Mouse (Mus musculus) left cerebral cortex, adult 2 months (tissue): ENCODE measurements around the gene Serf2. TPM values are rescaled to one million over a fixed set of nuclear protein-coding genes. Genes with fewer than 3 reads are reported as not detected.
A peak's percentile ranks its signal among the peaks of the same experiment; 100 is the strongest.
"Not testable (repeated sequence)": the region's sequence is repeated elsewhere in the genome, so short reads cannot be mapped to it uniquely, and the experiment has no call there.

Source experiments
- DNase-seq, 2 experiments: peaks; one replicate each; pipeline ENCODE4 v3.0.0; 2021 to 2022; ENCODE audit warnings: low spot score in 2 of 2, mixed read lengths in 1 of 2; ENCODE audit errors: extremely low spot score in 1 of 2
- H3K27ac ChIP-seq: fragments of 200-600 bp; 2 replicates; pipeline ENCODE4 v1.8.1; 2022
- H3K4me3 ChIP-seq: fragments of 200-600 bp; 2 replicates; pipeline ENCODE4 v1.8.1; 2022
- CTCF ChIP-seq: fragments of 200-600 bp; IDR thresholded peaks from 2 replicates; pipeline ENCODE4 v1.8.1; 2022; ENCODE audit warnings: antibody characterized with exemption, mild to moderate bottlenecking, moderate library complexity
- intact Hi-C: fragments of 180-260 bp; cut with DNase I; formaldehyde crosslinking; loops from one replicate; pipeline ENCODE4 v1.15.1; 2025
- microRNA-seq, 2 experiments: library from miRNA; unstranded; fragments of <30 nt; microRNA quantifications; one replicate each; pipeline ENCODE4 v1.2.0; 2021
- total RNA-seq, 2 experiments: library from RNA; stranded (reverse); gene quantifications; 2 replicates each; pipeline ENCODE4 v1.2.3; 2021

Gene Serf2
- total RNA-seq, 2 experiments from 2014 or later, result 152 to 164 TPM

DNA sequence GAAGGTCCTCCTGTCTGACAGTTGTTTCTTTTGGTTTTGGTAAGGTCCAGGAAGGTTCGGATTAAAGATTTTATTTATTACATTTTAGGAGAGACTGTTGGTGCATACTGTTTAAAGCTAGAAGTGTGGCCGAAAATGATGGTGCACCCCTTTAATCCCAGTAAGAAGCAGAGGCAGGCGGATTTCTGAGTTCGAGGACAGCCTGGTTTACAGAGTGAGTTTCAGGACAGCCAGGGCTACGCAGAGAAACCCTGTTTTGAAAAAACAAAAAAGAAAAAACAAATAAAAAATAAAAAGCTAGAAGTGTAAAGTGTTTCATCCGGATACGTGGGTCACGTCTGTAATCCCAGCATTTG is 25.2 kb downstream of the Serf2 start:
- intact Hi-C loops, result loop anchor here (1.0 kb wide), 1 partner anchor 32 kb away; the partner anchor contains the start of genes Mfap1a and Wdr76
- TF ChIP-seq CTCF, result no peak
- DNase-seq, result no peak
- Histone ChIP-seq H3K4me3 (peak overlapping the region; percentile 63), H3K27ac (peak overlapping the region; percentile 44; the same call in 1 of the 2 replicates)

DNA sequence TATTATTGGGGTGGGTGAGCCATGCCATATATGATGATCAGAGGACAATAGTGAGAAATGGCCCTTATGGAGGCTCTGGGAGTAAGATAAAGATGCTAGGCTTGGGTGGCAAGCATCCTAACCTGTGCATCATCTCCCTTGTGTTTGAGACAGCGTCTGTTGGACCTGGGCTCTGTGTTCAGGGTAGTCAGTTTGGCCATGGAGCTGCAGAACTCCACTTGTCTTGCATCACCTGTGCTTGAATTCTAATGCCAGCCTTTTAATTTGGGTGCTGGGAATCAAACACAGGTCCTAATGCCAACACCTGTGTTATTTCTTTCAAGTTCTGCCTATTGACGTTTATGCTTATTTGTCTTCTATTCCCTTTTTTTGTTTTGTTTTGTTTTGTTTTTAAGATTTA is 26.3 kb downstream of the Serf2 start:
- intact Hi-C loops, DNase-seq, H3K27ac ChIP-seq, H3K4me3 ChIP-seq: not testable (repeated sequence)

DNA sequence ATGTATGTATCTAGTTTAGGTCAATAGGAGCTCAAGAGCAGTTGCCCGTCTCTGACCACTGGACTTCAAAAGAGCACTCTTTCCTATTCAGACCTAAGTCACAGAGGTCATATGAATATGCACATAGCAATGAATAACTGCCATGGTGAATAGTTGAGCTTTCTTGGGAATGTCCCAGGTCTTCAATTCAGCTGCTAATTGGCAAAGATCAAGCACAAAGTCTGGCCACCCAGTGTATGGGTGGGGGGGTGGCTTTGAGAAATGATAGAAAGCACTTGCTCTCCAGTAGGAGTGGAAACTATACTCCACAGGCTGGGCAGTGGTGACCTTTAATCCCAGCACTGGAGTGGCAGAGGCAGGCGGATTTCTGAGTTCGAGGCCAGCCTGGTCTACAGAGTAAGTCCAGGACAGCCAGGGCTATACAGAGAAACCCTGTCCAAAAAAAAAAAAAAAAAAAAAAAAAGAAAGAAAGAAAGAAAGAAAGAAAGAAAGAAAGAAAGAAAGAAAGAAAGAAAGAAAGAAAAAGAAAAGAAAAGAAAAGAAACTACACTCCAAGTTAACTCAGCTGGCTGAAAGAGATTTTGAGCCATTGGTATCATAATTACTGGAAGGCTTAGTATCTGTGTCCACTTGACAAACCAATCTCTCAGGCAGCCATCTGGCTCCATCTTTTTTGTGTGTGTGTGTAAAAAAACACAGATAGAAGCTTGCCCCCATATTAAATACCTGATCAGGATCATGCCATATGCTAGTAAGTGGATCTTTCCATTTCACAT is 28.7 kb downstream of the Serf2 start:
- intact Hi-C loops, result no loop called here
- H3K4me3 ChIP-seq, result no peak overlapping the region
- no peak for TF ChIP-seq CTCF
- H3K27ac ChIP-seq, result no peak overlapping the region
- DNase-seq, result no peak

DNA sequence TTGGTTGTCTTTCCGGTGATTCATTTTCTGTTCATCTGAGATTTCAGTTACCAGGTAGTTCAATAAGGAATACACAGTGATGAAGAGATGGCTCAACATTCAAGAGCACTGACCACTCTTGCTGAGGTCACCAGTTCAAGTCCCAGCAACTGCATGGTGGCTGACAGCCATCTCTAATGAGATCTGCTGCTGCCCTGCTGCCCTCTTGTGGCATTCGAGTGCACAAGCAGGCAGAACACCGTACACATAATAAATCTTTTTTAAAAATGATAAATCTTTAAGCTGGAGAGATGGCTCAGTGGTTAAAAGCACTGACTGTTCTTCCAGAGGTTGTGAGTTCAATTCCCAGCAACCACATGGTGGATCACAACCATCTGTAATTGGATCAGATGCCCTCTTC is 31.5 kb downstream of the Serf2 start:
- intact Hi-C loops, result no loop called here
- no peak for DNase-seq
- TF ChIP-seq CTCF, result peak; percentile 54
- Histone ChIP-seq H3K4me3 (no peak overlapping the region), H3K27ac (no peak overlapping the region)

DNA sequence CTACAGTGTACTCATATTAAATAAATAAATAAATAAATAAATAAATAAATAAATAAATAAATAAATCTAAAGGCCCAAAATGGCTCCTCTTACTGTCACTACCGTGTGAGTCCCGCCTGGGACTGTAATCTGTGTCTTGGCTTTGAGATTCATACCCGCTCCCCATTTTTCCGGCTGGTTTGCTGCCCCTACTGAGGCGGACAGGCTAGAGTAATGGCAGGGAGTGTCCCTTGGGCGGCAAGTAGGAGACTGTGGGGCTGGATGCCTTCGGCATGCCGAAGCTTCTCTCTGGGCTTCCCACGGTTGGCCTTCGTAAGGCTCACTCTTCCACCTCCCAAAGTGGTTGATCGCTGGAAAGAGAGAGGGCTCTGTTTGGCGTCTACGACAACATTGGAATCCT is 31.9 kb downstream of the Serf2 start:
- DNase-seq, intact Hi-C loops, H3K4me3 ChIP-seq, H3K27ac ChIP-seq: not testable (repeated sequence)

DNA sequence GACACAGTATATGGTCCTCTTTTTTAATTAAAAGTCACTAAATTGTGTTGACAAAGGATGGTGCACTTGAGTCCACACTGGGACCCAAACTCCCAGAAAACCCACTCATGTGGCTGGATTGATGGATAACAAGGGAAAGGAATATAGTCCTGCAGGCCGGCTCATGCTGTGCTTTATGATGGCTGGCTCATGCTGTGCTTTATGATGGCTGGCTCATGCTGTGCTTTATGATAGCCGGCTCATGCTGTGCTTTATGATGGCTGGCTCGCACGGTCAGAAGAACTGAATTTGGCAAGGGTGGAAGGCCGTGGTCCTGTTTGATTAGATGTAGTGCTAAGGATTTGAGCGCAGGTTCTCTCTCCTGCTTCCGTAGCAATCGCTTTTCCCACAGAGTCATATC is 34.6 kb downstream of the Serf2 start:
- intact Hi-C loops, result no loop called here
- no peak for TF ChIP-seq CTCF
- no peak overlapping the region for H3K27ac ChIP-seq
- DNase-seq, result no peak
- H3K4me3 ChIP-seq, result no peak overlapping the region

DNA sequence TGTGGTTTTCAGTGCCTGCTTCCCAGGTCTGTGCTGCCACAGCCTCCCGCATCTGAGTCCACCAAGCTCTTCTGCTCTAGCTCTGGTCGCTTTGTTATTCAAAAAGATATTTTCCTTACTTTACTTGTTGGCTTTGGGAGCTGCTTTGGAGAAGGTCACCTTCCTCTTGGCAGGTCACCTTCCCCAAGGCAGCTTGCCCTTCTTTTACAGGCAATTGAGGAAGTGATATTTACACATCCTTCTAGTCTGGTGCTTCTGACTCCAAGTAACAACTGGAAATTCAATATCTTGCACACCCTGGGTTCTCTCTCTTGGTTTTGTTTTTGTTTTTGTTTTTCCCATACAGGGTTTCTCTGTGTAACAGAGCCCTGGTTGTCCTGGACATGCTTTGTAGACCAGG is 35.4 kb downstream of the Serf2 start:
- H3K4me3 ChIP-seq, H3K27ac ChIP-seq, intact Hi-C loops, DNase-seq: not testable (repeated sequence)

DNA sequence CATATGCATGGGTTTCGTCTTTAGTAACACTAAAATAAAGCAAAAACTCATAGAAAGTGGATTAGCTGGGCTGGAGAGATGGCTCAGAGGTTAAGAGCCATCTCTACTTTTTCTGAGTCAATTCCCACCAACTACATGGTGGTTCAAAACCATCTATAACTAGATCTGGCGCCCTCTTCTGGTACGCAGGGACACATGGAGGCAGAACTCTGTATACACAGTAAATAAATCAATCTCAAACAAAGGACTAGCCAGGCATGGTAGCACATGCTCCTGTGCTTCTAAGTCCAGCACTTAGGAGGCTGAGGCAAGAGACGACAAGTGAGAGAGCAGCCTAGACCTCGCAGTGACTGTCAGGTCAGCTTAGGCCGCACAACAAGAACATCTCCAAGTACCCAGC is 52.6 kb downstream of the Serf2 start:
- DNase-seq, H3K27ac ChIP-seq, H3K4me3 ChIP-seq, intact Hi-C loops: not testable (repeated sequence)

DNA sequence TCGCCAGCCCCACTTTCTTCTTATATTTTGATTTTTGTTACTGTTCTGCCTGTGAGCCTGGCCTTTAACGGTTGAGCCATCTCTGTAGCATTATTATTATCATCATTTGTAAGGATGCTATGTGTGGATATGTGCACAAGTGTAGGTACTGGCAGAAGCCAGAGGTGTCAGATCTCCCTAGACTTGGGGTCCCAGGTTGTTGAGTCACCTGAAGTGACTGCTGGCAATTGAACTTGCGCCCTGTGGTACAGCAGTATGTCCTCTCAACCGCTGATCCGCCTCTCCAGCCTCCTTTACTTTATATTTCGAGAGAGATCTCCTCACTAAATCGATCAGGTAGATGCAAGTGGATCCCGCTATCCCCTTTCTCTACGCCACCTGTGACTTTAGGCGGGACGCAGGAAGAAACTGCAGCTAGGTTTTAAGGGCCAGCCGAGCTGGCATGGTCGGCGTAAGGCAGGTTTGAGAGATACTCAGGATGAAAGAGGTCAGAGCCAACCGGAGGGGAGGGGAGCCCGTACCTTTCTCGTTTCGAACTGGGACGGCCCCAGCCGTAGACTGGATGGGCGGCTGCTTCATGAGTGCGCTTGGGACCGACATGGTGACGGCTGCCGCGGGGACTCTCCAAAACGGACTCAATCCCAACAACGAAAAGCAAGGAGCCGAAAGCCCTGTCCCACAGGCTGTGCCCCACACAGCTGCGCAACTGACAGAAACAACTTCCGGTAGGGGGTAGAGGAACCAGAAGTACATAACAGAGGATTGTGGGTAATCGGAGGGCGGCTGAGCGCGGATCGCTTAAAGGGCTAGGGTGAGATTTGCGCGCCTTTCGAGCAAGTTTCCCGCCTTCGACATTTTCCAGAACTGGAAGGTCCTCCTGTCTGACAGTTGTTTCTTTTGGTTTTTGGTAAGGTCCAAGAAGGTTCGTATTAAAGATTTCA is 57.2 kb downstream of the Serf2 start, which contains the start of the genes Mfap1a and Wdr76:
Mfap1a (minus strand) TSS at position 724 of the 941 bp plus-strand sequence.
Wdr76 (plus strand) TSS at position 782 of the 941 bp plus-strand sequence.
- H3K27ac ChIP-seq, result peak within 1 kb of the TSS; percentile 79; the same call in 1 of the 2 replicates
- H3K4me3 ChIP-seq, result peak within 1 kb of the TSS; percentile 91
- intact Hi-C loops, result loop anchor here (1.0 kb wide), 1 partner anchor 32 kb away; the partner anchor contains the start of gene Mfap1b
- TF ChIP-seq CTCF, result peak; percentile 21
- peak; percentile 75 to 78 for DNase-seq

DNA sequence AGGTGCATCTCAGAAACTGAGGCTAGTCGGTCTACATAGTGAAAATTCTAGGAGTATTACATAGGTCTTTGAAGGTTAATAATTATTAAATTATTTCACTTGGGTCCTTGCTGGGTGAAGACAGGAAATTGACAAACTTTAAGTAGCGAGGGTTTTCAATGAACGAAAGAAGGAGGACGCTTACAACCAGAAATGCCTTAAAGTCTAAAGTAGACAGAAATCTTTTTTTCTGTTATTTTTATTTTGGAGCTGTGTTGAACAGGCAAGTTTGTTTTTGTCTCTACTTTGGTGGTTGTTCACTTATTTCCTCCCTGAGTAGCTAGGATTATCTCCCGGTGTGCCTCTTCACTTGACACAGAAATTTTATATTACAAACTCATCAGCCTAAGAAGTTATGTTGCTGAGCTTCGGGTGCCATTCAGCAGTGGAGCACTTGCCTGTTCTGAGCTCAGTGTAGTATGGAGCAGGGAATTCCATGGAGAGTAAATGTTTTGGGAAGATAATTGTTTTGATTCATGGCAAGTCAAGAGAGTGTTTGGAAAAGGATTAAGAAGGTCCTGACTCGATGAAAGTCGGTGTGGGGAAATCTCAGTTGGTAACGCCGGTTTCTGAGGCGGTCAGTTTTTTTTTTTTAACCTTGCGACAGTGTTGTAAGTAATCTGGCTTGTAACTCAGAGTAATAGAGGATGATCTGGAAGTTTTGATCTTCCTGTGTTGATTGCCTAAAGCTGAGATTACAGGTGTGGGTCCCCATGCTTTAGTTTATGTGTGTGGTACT is 58.4 kb downstream of the Serf2 start:
- no peak overlapping the region for H3K27ac ChIP-seq
- TF ChIP-seq CTCF, result no peak
- H3K4me3 ChIP-seq, result peak overlapping the region; percentile 91
- intact Hi-C loops, result no loop called here
- no peak for DNase-seq

Small RNA genes within 50 kb of the gene (microRNA-seq; reads per million reads assigned to microRNA genes)
- 0 reads per million in 2 experiments for gene Gm22953

Other genes starting within 250 kb of the Serf2 start
- 100 to 1,000 TPM; 148 to 170 TPM for gene Trp53bp1, start 177.8 kb upstream of the Serf2 start, total RNA-seq
- gene Map1a, start 159.6 kb upstream of the Serf2 start, total RNA-seq, result 100 to 1,000 TPM; 610 to 673 TPM
- gene Ppip5k1, start 93.8 kb upstream of the Serf2 start, total RNA-seq, result 100 to 1,000 TPM; 134 to 136 TPM
- 100 to 1,000 TPM; 339 to 354 TPM for gene Ckmt1, start 91.5 kb upstream of the Serf2 start, total RNA-seq
- under 1 TPM; 0.11 to 0.12 TPM for gene Strc, start 62.0 kb upstream of the Serf2 start, total RNA-seq
- gene Pdia3, start 35.4 kb upstream of the Serf2 start, total RNA-seq, result 100 to 1,000 TPM; 170 to 202 TPM
- 1 to 10 TPM; 3.6 to 4.2 TPM for gene Catsper2, start 35.4 kb upstream of the Serf2 start, total RNA-seq
- not detected for gene Ell3, start 4.9 kb upstream of the Serf2 start, total RNA-seq
- 10 to 100 TPM; 22.7 to 23.1 TPM for gene Hypk, start 4.1 kb downstream of the Serf2 start, total RNA-seq
- gene Serinc4, start 7.6 kb downstream of the Serf2 start, total RNA-seq, result under 1 TPM; 0.21 to 0.54 TPM
- 10 to 100 TPM; 40.9 to 41.5 TPM for gene Mfap1b, start 24.9 kb downstream of the Serf2 start, total RNA-seq
- 10 to 100 TPM; 33.3 TPM for gene Mfap1a, start 57.5 kb downstream of the Serf2 start, total RNA-seq
- 1 to 10 TPM; 4.5 to 5.5 TPM for gene Wdr76, start 57.5 kb downstream of the Serf2 start, total RNA-seq